Mouse (Mus musculus): ENCODE data around the gene Crat.

Crat gene

GRCm38 (mm10) chr2:30415157-30415935, at the start of gene Crat:
Crat (minus strand) TSS chr2:30415813.
- peak; percentile 90 to 92 for DNase-seq (ENCODE audit: low spot score in 2 of 2)

GRCm38 (mm10) chr2:30464411-30464810, 48.8 kb upstream of the Crat start:
- DNase-seq (ENCODE audit: low spot score in 2 of 2) = no peak

- peak; percentile 61 to 77 for DNase-seq (ENCODE audit: low spot score in 2 of 2)
These were observed 48.3 kb upstream of the Crat start for GRCm38 (mm10) chr2:30463904-30464330.

GRCm38 (mm10) chr2:30463341-30463761, 47.7 kb upstream of the Crat start:
- DNase-seq (ENCODE audit: low spot score in 2 of 2) = no peak

GRCm38 (mm10) chr2:30459241-30459640, 43.6 kb upstream of the Crat start:
- no peak for DNase-seq (ENCODE audit: low spot score in 2 of 2)

GRCm38 (mm10) chr2:30458349-30458748, 42.7 kb upstream of the Crat start:
- no peak for DNase-seq (ENCODE audit: low spot score in 2 of 2)

GRCm38 (mm10) chr2:30456104-30456980, 40.7 kb upstream of the Crat start:
- DNase-seq (ENCODE audit: low spot score in 2 of 2) = no peak

- no peak for DNase-seq (ENCODE audit: low spot score in 2 of 2)
These were observed 39.0 kb upstream of the Crat start for GRCm38 (mm10) chr2:30454587-30454986.

- no peak for DNase-seq (ENCODE audit: low spot score in 2 of 2)
These were observed 38.0 kb upstream of the Crat start for GRCm38 (mm10) chr2:30453570-30453969.

GRCm38 (mm10) chr2:30451525-30451924, 35.9 kb upstream of the Crat start:
- DNase-seq (ENCODE audit: low spot score in 2 of 2) = no peak

- no peak for DNase-seq (ENCODE audit: low spot score in 2 of 2)
These were observed 34.9 kb upstream of the Crat start for GRCm38 (mm10) chr2:30450530-30450929.

- no peak for DNase-seq (ENCODE audit: low spot score in 2 of 2)
These were observed 32.8 kb upstream of the Crat start for GRCm38 (mm10) chr2:30448371-30448770.

GRCm38 (mm10) chr2:30446891-30447826, 31.5 kb upstream of the Crat start:
- no peak for DNase-seq (ENCODE audit: low spot score in 2 of 2)

GRCm38 (mm10) chr2:30445312-30445711, 29.7 kb upstream of the Crat start:
- no peak for DNase-seq (ENCODE audit: low spot score in 2 of 2)

GRCm38 (mm10) chr2:30444450-30444849, 28.8 kb upstream of the Crat start:
- DNase-seq (ENCODE audit: low spot score in 2 of 2) = no peak

GRCm38 (mm10) chr2:30444006-30444405, 28.4 kb upstream of the Crat start:
- no peak for DNase-seq (ENCODE audit: low spot score in 2 of 2)

- no peak for DNase-seq (ENCODE audit: low spot score in 2 of 2)
These were observed 27.7 kb upstream of the Crat start for GRCm38 (mm10) chr2:30443281-30443680.

GRCm38 (mm10) chr2:30442498-30442890, 26.9 kb upstream of the Crat start:
- DNase-seq (ENCODE audit: low spot score in 2 of 2) = no peak

GRCm38 (mm10) chr2:30441518-30442497, 26.2 kb upstream of the Crat start:
- peak; percentile 67 to 79 for DNase-seq (ENCODE audit: low spot score in 2 of 2)

All from left cerebral cortex, adult 9 months (tissue).